Mouse (Mus musculus) cortical plate, adult 2 months (tissue): ENCODE data around the gene Cx3cr1.

Source experiments
- CTCF ChIP-seq: fragments of 200-500 bp; IDR thresholded peaks from 2 replicates; pipeline ENCODE4 v1.5.1; 2011; ENCODE audit warnings: mild to moderate bottlenecking, control low read depth, low read length; ENCODE audit not compliant: insufficient read depth; ENCODE audit errors: extremely low read depth
- POLR2A ChIP-seq: fragments of 200-500 bp; IDR thresholded peaks from 2 replicates; pipeline ENCODE4 v1.6.1; 2011; ENCODE audit warnings: mild to moderate bottlenecking, low read length, control low read depth; ENCODE audit not compliant: insufficient read depth; ENCODE audit errors: extremely low read depth

GRCm38 (mm10) chr9:119895040-119895721 lies 174.5 kb downstream of the Cx3cr1 start:
- TF ChIP-seq POLR2A (no peak), CTCF (no peak)
